Mouse (Mus musculus) urinary bladder, postnatal 25 days (tissue): Measurements from ENCODE around the gene Wdfy2.

Experiments
- DNase-seq: peaks from one replicate; pipeline ENCODE4 v3.0.0; 2022; ENCODE audit warnings: low spot score

Gene Wdfy2

DNA sequence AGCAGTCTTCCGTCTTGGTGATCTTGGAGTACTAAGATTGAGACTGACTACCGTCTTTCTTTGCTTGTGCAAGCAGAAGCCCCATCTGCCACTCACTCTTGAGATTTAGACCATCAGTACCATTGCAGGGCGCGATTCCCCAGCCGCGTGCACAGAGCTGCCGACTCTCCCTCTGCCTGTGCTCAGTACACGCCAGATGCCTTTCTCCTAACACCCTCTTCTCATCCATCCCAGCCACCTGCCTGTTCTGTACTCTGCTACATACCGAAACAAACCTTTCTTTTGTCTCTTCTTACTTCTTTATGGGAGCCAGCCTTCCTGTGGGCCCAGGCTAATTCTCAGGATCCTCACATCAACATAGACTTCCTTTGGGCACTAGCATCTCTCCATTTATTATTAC lies 97.9 kb downstream of the Wdfy2 start:
- no peak for DNase-seq

- no peak for DNase-seq
Observed at GRCm38 (mm10) chr14:62936631-62937380, 99.3 kb downstream of the Wdfy2 start.

DNA sequence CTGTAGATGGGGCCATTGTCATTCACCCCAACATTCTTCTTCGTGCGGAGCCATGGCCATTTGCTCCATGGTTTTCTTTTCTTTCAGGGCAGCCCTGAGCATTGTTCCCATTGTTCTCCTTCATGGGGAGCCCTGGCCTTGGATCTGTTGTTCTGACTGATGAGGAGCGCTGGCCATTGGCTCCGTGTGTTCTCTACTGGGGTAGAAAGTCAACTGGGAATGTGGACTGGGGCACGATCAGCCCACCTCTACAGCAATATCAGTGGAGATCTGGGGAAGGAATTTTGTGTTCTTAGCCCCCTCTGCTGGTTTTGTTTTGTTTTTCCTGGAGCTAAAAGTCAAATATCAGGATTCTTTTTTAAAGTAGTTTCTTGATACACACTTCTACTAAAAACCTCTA lies 100.2 kb downstream of the Wdfy2 start:
- no peak for DNase-seq

GRCm38 (mm10) chr14:62939435-62939834 lies 102.0 kb downstream of the Wdfy2 start:
- no peak for DNase-seq

- DNase-seq, result peak; percentile 45
Observed at GRCm38 (mm10) chr14:62940383-62941074, 103.1 kb downstream of the Wdfy2 start.

DNA sequence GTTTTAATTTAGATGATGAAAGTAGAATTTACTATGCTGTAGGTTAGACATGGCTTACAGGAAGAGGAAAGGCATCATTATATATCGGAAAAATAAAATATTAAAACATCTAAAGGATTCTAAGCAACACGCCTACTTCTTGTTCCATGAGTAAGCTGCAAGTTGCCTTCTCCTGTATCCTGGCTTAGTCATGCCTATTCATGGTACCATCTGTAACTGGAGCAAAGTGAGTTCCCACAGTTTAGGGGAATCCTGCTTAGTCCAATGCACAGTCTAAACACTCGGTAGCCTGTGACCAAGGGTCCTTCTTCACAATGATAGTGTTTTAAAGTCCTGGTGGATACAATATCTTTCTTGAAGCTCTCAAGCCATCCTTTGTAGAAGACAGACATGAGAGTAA lies 109.3 kb downstream of the Wdfy2 start:
- DNase-seq, result no peak

DNA sequence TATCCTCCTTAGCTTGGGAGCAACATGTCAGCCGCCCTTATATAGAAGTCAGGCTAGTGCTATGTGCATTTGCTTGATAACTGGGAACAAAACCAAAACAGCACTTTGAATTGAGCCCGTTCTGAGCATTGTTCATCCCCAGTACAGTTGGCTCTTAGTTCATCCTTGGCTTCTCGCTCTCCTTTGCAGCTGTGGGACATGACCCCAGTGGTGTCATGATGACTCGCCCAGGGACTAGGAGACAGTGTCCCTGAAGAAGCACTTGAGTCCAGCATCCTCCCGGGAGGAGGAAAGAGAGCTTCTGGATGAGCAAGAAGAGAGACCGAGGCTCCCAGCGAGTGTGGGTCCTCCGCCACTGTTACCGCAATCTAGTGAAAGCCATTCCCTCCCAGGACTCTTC lies 118.6 kb downstream of the Wdfy2 start:
- no peak for DNase-seq

GRCm38 (mm10) chr14:62963632-62964031 lies 126.2 kb downstream of the Wdfy2 start:
- DNase-seq, result no peak

DNA sequence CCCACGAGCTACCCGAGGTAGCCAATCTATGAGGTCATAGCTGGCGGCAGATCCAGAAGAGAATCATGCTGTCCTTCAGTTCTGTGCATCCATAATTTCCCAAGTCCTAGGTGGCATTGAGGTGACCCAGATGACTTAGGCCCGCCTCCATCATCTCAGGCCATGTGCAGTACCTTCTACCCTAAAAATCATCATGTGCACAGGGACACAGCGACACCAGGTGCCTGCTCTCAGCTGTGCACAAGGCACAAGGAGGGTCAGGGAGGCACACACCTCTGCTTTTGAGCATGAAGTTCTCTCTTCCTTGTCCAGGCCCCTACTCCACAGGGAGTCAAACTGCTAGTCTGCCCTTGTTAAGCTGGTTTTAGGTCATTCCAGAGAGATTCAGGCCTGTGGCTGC lies 127.9 kb downstream of the Wdfy2 start:
- DNase-seq, result no peak

DNA sequence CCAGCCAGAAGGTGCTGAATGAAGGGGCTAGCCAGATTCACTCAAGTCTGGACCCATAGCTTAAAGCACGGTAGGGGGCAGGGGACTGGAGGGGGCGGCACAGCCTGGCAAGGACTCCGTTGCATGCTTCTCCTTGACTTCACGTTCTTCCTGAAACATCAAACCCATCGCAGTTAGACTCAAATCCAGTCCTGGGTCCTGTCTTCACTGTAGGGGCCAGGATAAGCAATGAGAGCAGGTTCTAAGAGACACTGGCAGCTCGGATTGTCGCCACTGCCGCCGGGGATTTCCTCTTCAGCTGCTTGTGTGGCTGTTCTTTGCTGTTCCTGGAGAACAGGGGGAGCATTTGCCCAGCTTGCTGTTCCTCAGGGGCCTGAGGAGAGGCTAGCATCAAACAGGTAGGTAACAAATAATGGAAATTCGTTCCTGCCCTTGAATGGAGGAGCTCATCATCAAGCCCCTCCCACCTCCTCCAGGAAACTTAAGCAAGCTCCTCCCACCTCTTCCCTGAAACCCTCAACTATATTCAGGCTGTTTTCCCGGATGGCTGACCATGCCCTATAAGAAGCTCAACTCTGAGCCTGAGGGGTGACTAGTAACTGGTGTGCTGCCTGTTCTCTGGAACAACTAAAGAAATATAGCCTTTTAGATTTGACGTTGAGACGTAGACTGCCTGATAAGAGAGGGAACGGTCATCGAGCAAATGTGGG lies 128.5 kb downstream of the Wdfy2 start:
- no peak for DNase-seq

GRCm38 (mm10) chr14:62975046-62975445 lies 137.6 kb downstream of the Wdfy2 start:
- peak; percentile 67 for DNase-seq

GRCm38 (mm10) chr14:62979815-62980214 lies 142.3 kb downstream of the Wdfy2 start:
- no peak for DNase-seq

GRCm38 (mm10) chr14:62984410-62984809 lies 146.9 kb downstream of the Wdfy2 start, which contains the start of gene Defb48:
Gene Defb48, minus strand, starts transcription at chr14:62984510.
- DNase-seq, result no peak

DNA sequence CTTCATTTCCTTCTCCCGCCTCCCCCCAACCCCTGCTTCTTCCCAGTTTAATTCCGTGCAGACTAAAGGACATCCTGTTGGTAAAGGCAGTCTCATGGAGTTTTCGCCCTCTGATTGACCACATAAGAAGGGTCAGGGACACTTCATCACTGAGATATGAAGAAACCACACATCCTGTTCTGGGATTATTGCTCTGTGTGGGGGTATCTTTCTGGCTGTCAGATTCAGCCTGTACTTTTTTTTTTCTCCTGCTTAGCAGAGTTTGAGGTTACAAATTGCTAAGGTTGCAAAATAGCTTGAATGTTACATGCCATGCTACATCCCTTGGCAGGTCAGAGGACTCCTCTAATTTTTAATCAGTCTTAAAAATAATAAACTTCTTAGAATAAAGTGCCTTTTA lies 153.8 kb downstream of the Wdfy2 start:
- no peak for DNase-seq

GRCm38 (mm10) chr14:62991849-62992510 lies 154.5 kb downstream of the Wdfy2 start:
- no peak for DNase-seq

DNA sequence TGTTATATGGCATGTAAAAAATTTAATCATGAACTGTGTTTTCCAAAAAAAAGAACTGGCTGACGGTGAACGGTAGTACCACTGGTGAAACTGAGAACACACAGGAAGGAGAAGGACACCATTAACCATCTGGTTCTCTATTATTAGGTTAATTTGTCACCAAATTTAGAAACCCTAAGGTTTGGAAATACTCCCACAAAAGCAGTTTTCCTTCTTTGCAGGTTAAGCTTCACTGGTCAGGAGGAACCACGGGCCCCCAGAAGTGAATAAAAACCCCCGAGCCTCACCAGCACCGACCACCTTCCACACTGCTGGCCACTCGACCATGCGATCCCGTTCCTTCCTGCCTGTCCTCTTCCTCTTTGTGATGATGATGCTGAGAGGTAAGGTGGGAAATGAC lies 160.3 kb downstream of the Wdfy2 start, which contains the start of gene Defb47:
Gene Defb47 (plus strand): TSS at position 301 of the 400 bp plus-strand sequence.
- no peak for DNase-seq

GRCm38 (mm10) chr14:62998977-62999376 lies 161.5 kb downstream of the Wdfy2 start:
- DNase-seq, result no peak

DNA sequence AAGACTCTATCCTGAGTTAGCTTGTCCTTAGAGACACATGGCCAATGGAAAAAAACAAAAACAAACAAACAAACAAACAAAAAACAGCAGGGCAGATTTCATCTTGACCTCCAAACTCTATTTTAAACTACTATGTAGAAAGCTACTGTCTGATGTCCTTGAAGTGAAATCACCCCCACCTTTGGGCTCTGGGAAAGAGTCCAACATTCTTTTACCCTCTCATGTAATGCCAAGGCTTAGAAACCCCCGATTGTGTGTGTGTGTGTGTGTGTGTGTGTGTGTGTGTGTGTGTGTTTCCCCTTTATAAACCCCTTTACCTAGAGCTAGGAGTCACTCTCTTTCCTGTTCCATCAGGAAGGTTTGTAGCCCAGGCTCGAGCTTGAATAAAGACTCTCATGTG lies 165.1 kb downstream of the Wdfy2 start:
- no peak for DNase-seq
